Mouse (Mus musculus) MEL (cell line): ENCODE results near the gene Gm17581. TPM values are rescaled to one million over a fixed set of nuclear protein-coding genes. Genes with fewer than 3 reads are reported as not detected.
A peak's percentile ranks its signal among the peaks of the same experiment; 100 is the strongest.

Source experiments
- DNase-seq: peaks from one replicate; pipeline ENCODE4 v3.0.0; 2011; ENCODE audit warnings: low read depth, low spot score
- H3K27ac ChIP-seq: 2 replicates; pipeline ENCODE4 v1.5.1; 2012; ENCODE audit warnings: low read depth, mild to moderate bottlenecking, control low read depth, low read length, moderate library complexity; ENCODE audit not compliant: control insufficient read depth
- H3K27me3 ChIP-seq, 2 experiments: fragments of 150-350 bp in 1 of 2; sonication (generic) in 1 of 2; 2 replicates each; pipeline ENCODE4 v1.6.1; 2012; ENCODE audit warnings: low read length in 2 of 2, mild to moderate bottlenecking in 2 of 2, improper control_type of control experiment in 1 of 2, moderate library complexity in 1 of 2; ENCODE audit not compliant: insufficient read depth in 2 of 2, control insufficient read depth in 1 of 2
- H3K36me3 ChIP-seq, 2 experiments: 2 replicates each; pipeline ENCODE4 v1.6.1; 2012 to 2014; ENCODE audit warnings: low read length in 2 of 2, improper control_type of control experiment in 1 of 2, inconsistent platforms in 1 of 2, mild to moderate bottlenecking in 1 of 2; ENCODE audit not compliant: insufficient read depth in 2 of 2, control insufficient read depth in 1 of 2
- H3K4me1 ChIP-seq, 2 experiments: fragments of 150-350 bp in 1 of 2; sonication (generic) in 1 of 2; 2 replicates each; pipeline ENCODE4 v1.6.1; 2012; ENCODE audit warnings: low read length in 2 of 2, improper control_type of control experiment in 1 of 2, mild to moderate bottlenecking in 1 of 2; ENCODE audit not compliant: insufficient read depth in 2 of 2, control insufficient read depth in 1 of 2
- H3K4me3 ChIP-seq, 2 experiments: fragments of 150-350 bp in 1 of 2; sonication (generic) in 1 of 2; 2 replicates each; pipeline ENCODE4 v1.5.1; 2012; ENCODE audit warnings: low read depth in 2 of 2, low read length in 2 of 2, mild to moderate bottlenecking in 2 of 2, moderate library complexity in 2 of 2, control low read depth in 1 of 2, improper control_type of control experiment in 1 of 2; ENCODE audit not compliant: control insufficient read depth in 1 of 2, insufficient read depth in 1 of 2
- H3K79me2 ChIP-seq: 2 replicates; pipeline ENCODE4 v1.6.1; 2012; ENCODE audit warnings: mild to moderate bottlenecking, low read length, moderate library complexity; ENCODE audit not compliant: control insufficient read depth, poor library complexity, insufficient read depth
- H3K9ac ChIP-seq: 2 replicates; pipeline ENCODE4 v1.6.1; 2012; ENCODE audit warnings: low read depth, mild to moderate bottlenecking, control low read depth, low read length, moderate library complexity; ENCODE audit not compliant: control insufficient read depth, poor library complexity, severe bottlenecking
- H3K9me3 ChIP-seq: fragments of 150-350 bp; sonication (generic); replicated peaks from 2 replicates; pipeline ENCODE4 v1.6.1; 2012; ENCODE audit warnings: mild to moderate bottlenecking, low read length, improper control_type of control experiment, moderate library complexity; ENCODE audit not compliant: insufficient read depth
- BHLHE40 ChIP-seq: IDR thresholded peaks from 2 replicates; pipeline ENCODE4 v1.6.1; 2012; ENCODE audit warnings: low read depth, mild to moderate bottlenecking, inconsistent platforms, low read length, improper control_type of control experiment, borderline replicate concordance
- CHD1 ChIP-seq: IDR thresholded peaks from 2 replicates; pipeline ENCODE4 v1.6.1; 2012; ENCODE audit warnings: low read depth, mild to moderate bottlenecking, inconsistent platforms, low read length, improper control_type of control experiment
- ETS1 ChIP-seq: IDR thresholded peaks from 2 replicates; pipeline ENCODE4 v1.6.1; 2012; ENCODE audit warnings: low read depth, mild to moderate bottlenecking, inconsistent platforms, low read length, improper control_type of control experiment, moderate library complexity
- HCFC1 ChIP-seq: IDR thresholded peaks from 2 replicates; pipeline ENCODE4 v1.6.1; 2012; ENCODE audit warnings: low read depth, mild to moderate bottlenecking, inconsistent platforms, low read length, improper control_type of control experiment, moderate library complexity
- KAT2A ChIP-seq: conservative IDR thresholded peaks from 2 replicates; pipeline ENCODE4 v1.6.1; 2012; ENCODE audit warnings: low read depth, low read length, improper control_type of control experiment, inconsistent platforms
- MAZ ChIP-seq: IDR thresholded peaks from 2 replicates; pipeline ENCODE4 v1.6.1; 2012; ENCODE audit warnings: low read depth, mild to moderate bottlenecking, inconsistent platforms, low read length, improper control_type of control experiment
- MYC ChIP-seq: IDR thresholded peaks from 2 replicates; pipeline ENCODE4 v1.6.1; 2011; ENCODE audit warnings: low read depth, mild to moderate bottlenecking, low read length, improper control_type of control experiment, moderate library complexity
- NRF1 ChIP-seq: IDR thresholded peaks from 2 replicates; pipeline ENCODE4 v1.6.1; 2014; ENCODE audit warnings: low read depth, mild to moderate bottlenecking, inconsistent platforms, low read length, improper control_type of control experiment, moderate library complexity; ENCODE audit not compliant: poor library complexity, insufficient read depth, severe bottlenecking
- POLR2AphosphoS2 ChIP-seq: IDR thresholded peaks from 2 replicates; pipeline ENCODE4 v1.6.1; 2011; ENCODE audit warnings: low read length, improper control_type of control experiment
- POLR2AphosphoS5 ChIP-seq: IDR thresholded peaks from 2 replicates; pipeline ENCODE4 v1.6.1; 2012; ENCODE audit warnings: low read depth, borderline replicate concordance, mild to moderate bottlenecking, inconsistent platforms, low read length, moderate library complexity, mixed read lengths
- RAD21 ChIP-seq: IDR thresholded peaks from 2 replicates; pipeline ENCODE4 v1.6.1; 2011; ENCODE audit warnings: mild to moderate bottlenecking, low read depth, low read length, improper control_type of control experiment
- RCOR1 ChIP-seq: IDR thresholded peaks from 2 replicates; pipeline ENCODE4 v1.6.1; 2012; ENCODE audit warnings: low read depth, mild to moderate bottlenecking, inconsistent platforms, low read length, improper control_type of control experiment
- TBP ChIP-seq: IDR thresholded peaks from 2 replicates; pipeline ENCODE4 v1.8.0; 2011; ENCODE audit warnings: low read depth, low read length, improper control_type of control experiment
- TCF12 ChIP-seq: IDR thresholded peaks from 2 replicates; pipeline ENCODE4 v1.6.1; 2014; ENCODE audit warnings: low read depth, mild to moderate bottlenecking, inconsistent platforms, low read length, improper control_type of control experiment, moderate library complexity
- ZMIZ1 ChIP-seq: IDR thresholded peaks from 2 replicates; pipeline ENCODE4 v1.6.1; 2012; ENCODE audit warnings: low read depth, mild to moderate bottlenecking, inconsistent platforms, low read length, improper control_type of control experiment, moderate library complexity
- ZNF384 ChIP-seq: IDR thresholded peaks from 2 replicates; pipeline ENCODE4 v1.6.1; 2012; ENCODE audit warnings: low read depth, mild to moderate bottlenecking, inconsistent platforms, low read length, improper control_type of control experiment
- polyA plus RNA-seq, 2 experiments: library from polyadenylated mRNA; stranded (reverse) in 1 of 2; unstranded in 1 of 2; fragments of >175 nt in 1 of 2; fragments of >200 nt in 1 of 2; gene quantifications; 2 replicates each; pipeline versions ENCODE4 v1.2.1 to v1.2.4; 2012; ENCODE audit warnings: low replicate concordance in 2 of 2, low read depth in 1 of 2; ENCODE audit not compliant: insufficient read length in 2 of 2, insufficient read depth in 1 of 2, missing spikeins in 1 of 2
- total RNA-seq: library from RNA; depleted of rRNA; stranded (reverse); fragments of 300-350 nt; gene quantifications from 2 replicates; pipeline ENCODE4 v1.2.3, GENCODE M21; 2012

The Gm17581 gene
- total and polyA plus RNA-seq, 3 experiments: not detected

DNA sequence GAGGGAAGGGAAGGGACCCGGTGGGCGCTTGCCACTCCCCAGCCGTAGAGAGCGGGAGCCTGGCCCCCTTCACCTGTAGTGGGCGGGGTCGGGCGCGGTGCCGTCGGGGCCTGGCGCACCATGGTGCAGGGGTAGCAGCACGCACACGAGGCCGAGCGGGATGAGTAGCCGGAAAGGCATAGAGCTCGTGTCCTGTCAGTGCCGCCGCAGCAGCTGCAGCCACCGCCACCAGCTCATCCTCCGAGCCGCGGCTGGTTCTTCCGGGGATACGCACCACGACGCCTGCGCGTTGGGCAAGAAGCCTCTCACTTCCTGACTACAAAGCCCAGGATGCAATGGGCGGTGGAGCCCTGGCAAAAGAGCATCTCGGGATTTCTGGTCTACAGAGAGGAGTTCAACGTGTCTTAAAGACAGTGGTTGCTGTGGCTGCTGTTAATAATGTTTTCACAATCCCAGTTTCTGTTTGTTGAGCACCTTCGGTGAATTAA, 6.5 kb downstream of the Gm17581 start, which contains the start of gene Edem2 (continued):
- peak; percentile 92 for TF ChIP-seq NRF1
- TF ChIP-seq MAZ: peak; percentile 39; the same call in 1 of the 2 replicates
- no peak for TF ChIP-seq BHLHE40
- no peak for TF ChIP-seq ETS1
- TF ChIP-seq MYC: peak; percentile 87
- TF ChIP-seq HCFC1: peak; percentile 100
- no peak for TF ChIP-seq ZNF384
- TF ChIP-seq CHD1: no peak
- peak; percentile 95 for TF ChIP-seq KAT2A
- TF ChIP-seq, all 39 proteins: peak for 16

DNA sequence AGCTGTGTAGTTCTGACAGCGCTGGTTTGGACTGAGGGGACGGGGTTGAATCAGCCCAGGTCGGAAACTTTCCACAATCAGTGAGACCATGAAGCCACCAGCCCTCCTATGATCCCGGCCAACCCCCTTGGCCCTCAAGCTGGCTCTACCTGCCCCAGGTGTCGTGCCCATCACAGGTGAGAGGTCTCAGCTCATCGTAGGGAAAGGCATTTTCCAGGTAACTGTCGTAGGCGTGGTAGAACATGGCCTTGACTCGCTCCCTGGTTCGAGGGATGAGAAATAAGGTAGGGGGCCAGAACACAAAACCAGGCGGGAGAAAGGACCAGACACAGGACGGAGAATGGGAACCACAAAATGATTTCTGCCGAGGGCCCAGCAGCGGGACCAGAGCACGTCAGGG, 6.9 kb downstream of the Gm17581 start:
- no peak for DNase-seq
- TF ChIP-seq BHLHE40: no peak
- TF ChIP-seq POLR2AphosphoS2: no peak
- TF ChIP-seq TBP: no peak
- no peak for TF ChIP-seq RCOR1
- TF ChIP-seq POLR2AphosphoS5: no peak
- TF ChIP-seq ZMIZ1: no peak
- TF ChIP-seq, all 39 proteins: peak for 0
- peak overlapping the region; percentile 66 to 81 for H3K4me3 ChIP-seq
- peaks cover 0 to 3% of the 10 kb centered on the region in 2 experiments; a peak in 2 of 4 replicates for H3K36me3 ChIP-seq
- peaks cover 1% of the 10 kb centered on the region in 2 experiments; a peak in 2 of 4 replicates for H3K27me3 ChIP-seq
- peak overlapping the region; percentile 61 for H3K9ac ChIP-seq
- H3K9me3 ChIP-seq: no peaks in the 10 kb centered on the region
- no peak overlapping the region for H3K27ac ChIP-seq
- H3K4me1 ChIP-seq: peaks cover 0 to 14% of the 10 kb centered on the region in 2 experiments; a peak in 2 of 4 replicates
- H3K79me2 ChIP-seq: no peaks in the 10 kb centered on the region

GRCm38 (mm10) chr2:155727764-155728395, 7.8 kb downstream of the Gm17581 start:
- H3K27ac ChIP-seq: no peak overlapping the region
- TF ChIP-seq NRF1: no peak
- TF ChIP-seq ETS1: no peak
- no peak for TF ChIP-seq RAD21
- TF ChIP-seq TCF12: no peak

More at GRCm38 (mm10) chr2:155727764-155728395, 7.8 kb downstream of the Gm17581 start:
- H3K4me1 ChIP-seq: peaks cover 0 to 14% of the 10 kb centered on the region in 2 experiments; a peak in 2 of 4 replicates
- 0 out of 4 replicates have a peak, but pooled peaks cover 0 to 1% of the 10 kb centered on the region in 2 experiments for H3K27me3 ChIP-seq
- DNase-seq: no peak
- no peak overlapping the region for H3K9ac ChIP-seq
- no peaks in the 10 kb centered on the region for H3K9me3 ChIP-seq
- no peak overlapping the region; a peak in 1 of 4 replicates for H3K4me3 ChIP-seq
- H3K79me2 ChIP-seq: no peaks in the 10 kb centered on the region
- peaks cover 0 to 3% of the 10 kb centered on the region in 2 experiments; a peak in 3 of 4 replicates for H3K36me3 ChIP-seq
